Mouse (Mus musculus) spleen, adult 2 months (tissue): ENCODE results near the gene F11r.

Source experiments
- CTCF ChIP-seq: fragments of 200-500 bp; IDR thresholded peaks from 2 replicates; pipeline ENCODE4 v1.5.1; 2011; ENCODE audit warnings: mild to moderate bottlenecking, inconsistent platforms; ENCODE audit not compliant: insufficient read depth, insufficient read length, insufficient replicate concordance; ENCODE audit errors: extremely low read depth
- POLR2A ChIP-seq: fragments of 200-500 bp; IDR thresholded peaks from 2 replicates; pipeline ENCODE4 v1.6.1; 2011; ENCODE audit warnings: low read depth, low read length, inconsistent platforms

DNA sequence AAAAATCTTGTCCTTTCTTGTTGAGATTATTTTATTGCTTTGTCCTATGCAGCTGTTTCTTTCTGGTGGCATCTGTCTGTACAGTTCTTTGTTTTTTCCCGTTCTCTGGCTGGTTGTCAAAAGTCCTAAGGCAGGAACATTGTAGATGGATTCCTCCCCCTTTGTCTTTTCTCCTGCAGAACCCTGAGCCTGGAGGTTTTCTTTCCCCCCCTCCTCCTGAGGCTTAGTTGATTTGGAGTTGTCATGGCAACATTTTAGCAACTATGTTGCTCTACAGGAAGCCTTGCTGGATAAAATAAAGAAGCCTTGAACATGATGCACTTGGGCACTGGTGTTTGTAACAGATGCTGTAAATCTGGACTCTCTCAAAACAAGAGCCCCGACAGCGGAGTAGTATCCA, 24.9 kb upstream of the F11r start:
- TF ChIP-seq CTCF (no peak), POLR2A (no peak)
